Comparison of ENCODE assay signal across 8 mouse cellular contexts in the genomic region with DNA sequence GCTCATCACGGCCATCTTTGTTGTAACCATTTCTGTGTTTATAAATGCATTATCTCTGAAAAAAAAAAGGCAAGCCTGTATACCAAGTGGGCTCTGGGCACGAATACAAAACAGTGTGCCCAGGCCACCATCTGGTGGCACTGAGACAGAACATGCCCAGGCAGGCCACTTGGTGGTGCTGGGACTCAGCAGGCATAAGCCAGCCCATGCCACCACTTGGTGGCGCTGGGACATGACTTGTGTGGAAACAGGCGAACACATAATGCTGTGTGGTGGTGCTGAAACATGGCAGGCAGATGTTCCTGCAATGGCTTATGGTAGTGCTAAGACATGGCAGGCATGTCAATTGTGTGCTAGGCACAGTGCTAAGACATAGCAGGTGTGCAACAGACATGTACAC. TPM values are rescaled to one million over a fixed set of nuclear protein-coding genes. Genes with fewer than 3 reads are reported as not detected.
DNase-seq lines count a peak whose midpoint lies in the region; ATAC-seq and TF ChIP-seq lines count a peak whose summit lies in the region.

No protein-coding gene starts in this region.

- no peak overlapping the region for H3K4me2 ChIP-seq in midbrain, embryonic 11.5 days
- H3K4me2 ChIP-seq in midbrain, postnatal 0 days (ENCODE audit: low read depth, low read length, poor library complexity, severe bottlenecking), result no peak overlapping the region

- intact Hi-C loops in heart, postnatal 36 days (cut with DNase I), result no loop called here

- H3K4me1 ChIP-seq in midbrain, embryonic 11.5 days (ENCODE audit: control insufficient read depth, insufficient read depth, low read length), result no peaks in the 10 kb centered on the region
- no peaks in the 10 kb centered on the region for H3K4me1 ChIP-seq in midbrain, embryonic 10.5 days
- no peaks in the 10 kb centered on the region for H3K4me1 ChIP-seq in midbrain, postnatal 0 days (ENCODE audit: insufficient read depth, low read length)

- H3K9ac ChIP-seq in midbrain, embryonic 11.5 days (ENCODE audit: low read length), result no peak overlapping the region
- no peak overlapping the region for H3K9ac ChIP-seq in midbrain, postnatal 0 days (replicated peaks; ENCODE audit: low read length, poor library complexity, severe bottlenecking)

- peak; percentile 58 for TF ChIP-seq CTCF in midbrain, postnatal 0 days (IDR thresholded peaks at IDR 0.05)

- no peak for DNase-seq in midbrain, embryonic 11.5 days (ENCODE audit: low spot score, missing footprints)
- no peak for DNase-seq in midbrain, embryonic 10.5 days (ENCODE audit: low spot score)
- peak; percentile 43 for DNase-seq in midbrain, postnatal 0 days (ENCODE audit: low spot score)
- DNase-seq in left cerebral cortex, adult 11 months (ENCODE audit: low spot score), result no peak
- DNase-seq in heart, adult 9 months (ENCODE audit: low spot score in 2 of 2), result no peak
- no peak for DNase-seq in heart, postnatal 36 days

- H3K9me3 ChIP-seq in midbrain, embryonic 11.5 days (ENCODE audit: control insufficient read depth, low read length), result no peaks in the 10 kb centered on the region
- H3K9me3 ChIP-seq in midbrain, embryonic 10.5 days (replicated peaks), result no peaks in the 10 kb centered on the region
- no peaks in the 10 kb centered on the region for H3K9me3 ChIP-seq in midbrain, postnatal 0 days (ENCODE audit: low read length)

- no peak overlapping the region for H3K27ac ChIP-seq in midbrain, embryonic 11.5 days (ENCODE audit: low read depth, low read length)
- no peak overlapping the region for H3K27ac ChIP-seq in midbrain, embryonic 10.5 days (replicated peaks)
- H3K27ac ChIP-seq in midbrain, postnatal 0 days (ENCODE audit: low read depth, low read length), result no peak overlapping the region

- peak; percentile 39 for ATAC-seq in midbrain, embryonic 11.5 days (ENCODE audit: low FRiP score)
- ATAC-seq in activated CD4-positive, CD25-positive, alpha-beta regulatory T cell, adult 4 months, result peak; percentile 57
- ATAC-seq in inflammation-experienced regulatory T-cells, adult 6 months, result peak; percentile 60
- no peak for ATAC-seq in midbrain, postnatal 0 days (ENCODE audit: low FRiP score)

- 70% methylated on average over 4 of the region's 4 CpGs for WGBS in midbrain, embryonic 11.5 days
- WGBS in midbrain, embryonic 10.5 days, result 78% methylated on average over 4 of the region's 4 CpGs
- WGBS in midbrain, postnatal 0 days, result 81% methylated on average over 4 of the region's 4 CpGs

- no peaks in the 10 kb centered on the region for H3K27me3 ChIP-seq in midbrain, embryonic 11.5 days (ENCODE audit: control insufficient read depth, insufficient read depth, low read length)
- H3K27me3 ChIP-seq in midbrain, embryonic 10.5 days (ENCODE audit: low read depth, poor library complexity, severe bottlenecking), result no peaks in the 10 kb centered on the region
- H3K27me3 ChIP-seq in midbrain, postnatal 0 days (ENCODE audit: insufficient read depth, low read length), result no peaks in the 10 kb centered on the region

- H3K36me3 ChIP-seq in midbrain, embryonic 11.5 days (ENCODE audit: control insufficient read depth, insufficient read depth, low read length), result no peaks in the 10 kb centered on the region
- H3K36me3 ChIP-seq in midbrain, embryonic 10.5 days, result no peaks in the 10 kb centered on the region
- no peaks in the 10 kb centered on the region for H3K36me3 ChIP-seq in midbrain, postnatal 0 days (ENCODE audit: insufficient read depth, low read length)

- no peak overlapping the region for H3K4me3 ChIP-seq in midbrain, embryonic 11.5 days (ENCODE audit: low read depth, low read length)
- H3K4me3 ChIP-seq in midbrain, embryonic 10.5 days, result no peak overlapping the region
- no peak overlapping the region for H3K4me3 ChIP-seq in midbrain, postnatal 0 days (ENCODE audit: low read depth, low read length)

RNA-seq across cellular contexts. Expression of a gene that starts 11.3 kb away (rescaled TPM):
- polyA plus RNA-seq in midbrain, embryonic 11.5 days (2014; fragmentation: Nextera tagmentation; extraction: Ambion mirVana), result 13.9 and 15.8 TPM in 2 replicates
- 9.5 and 12.5 TPM in 2 replicates for polyA plus RNA-seq in midbrain, embryonic 10.5 days (2016; fragmentation: Nextera tagmentation; extraction: Ambion mirVana)
- 10 to 100 TPM; 26.2 to 28.0 TPM for polyA plus RNA-seq in activated CD4-positive, CD25-positive, alpha-beta regulatory T cell, adult 4 months (2017; shearing (Covaris generic))
- 10 to 100 TPM; 29.1 to 34.6 (median 31.0) TPM for polyA plus RNA-seq in inflammation-experienced regulatory T-cells, adult 6 months (2017; shearing (Covaris generic))
- 15.7 and 21.4 TPM in 2 replicates for total RNA-seq in midbrain, postnatal 0 days (2014; rRNA removed)
- polyA plus RNA-seq in midbrain, postnatal 0 days (2015; fragmentation: Nextera tagmentation; extraction: Ambion mirVana), result 7.9 and 9.7 TPM in 2 replicates
- 10 to 100 TPM; 12.4 to 13.0 TPM for total RNA-seq in heart, postnatal 36 days (2021)
